Mouse (Mus musculus) frontal cortex, postnatal 36 days (tissue): ENCODE measurements around the gene Thsd1.
A peak's percentile ranks its signal among the peaks of the same experiment; 100 is the strongest.
"Not testable (repeated sequence)": the region's sequence is repeated elsewhere in the genome, so short reads cannot be mapped to it uniquely, and the experiment has no call there.

Experiments used
- DNase-seq, 2 experiments: peaks; one replicate each; pipeline ENCODE4 v3.0.0; 2022; ENCODE audit warnings: low spot score in 2 of 2

Gene Thsd1

GRCm38 (mm10) chr8:22264787-22265186, 37.7 kb downstream of the Thsd1 start:
- no peak for DNase-seq

GRCm38 (mm10) chr8:22265194-22265593, 38.1 kb downstream of the Thsd1 start:
- no peak for DNase-seq

- no peak for DNase-seq
These were observed 39.7 kb downstream of the Thsd1 start for GRCm38 (mm10) chr8:22266809-22267208.

- DNase-seq = no peak
These were observed 46.0 kb downstream of the Thsd1 start for GRCm38 (mm10) chr8:22273142-22273541.

- no peak for DNase-seq
These were observed 47.5 kb downstream of the Thsd1 start for GRCm38 (mm10) chr8:22274641-22275040.

- no peak for DNase-seq
These were observed 55.9 kb downstream of the Thsd1 start, which contains the start of gene Tpte for GRCm38 (mm10) chr8:22282999-22283491. Gene Tpte, plus strand, starts transcription at chr8:22283441.

- no peak for DNase-seq
These were observed 75.2 kb downstream of the Thsd1 start for GRCm38 (mm10) chr8:22302326-22302725.

GRCm38 (mm10) chr8:22302896-22303306, 75.8 kb downstream of the Thsd1 start:
- peak in 1 of 2 experiments; percentile 1 for DNase-seq

- DNase-seq = not testable (repeated sequence)
These were observed 76.9 kb downstream of the Thsd1 start for GRCm38 (mm10) chr8:22304045-22304444.

- no peak for DNase-seq
These were observed 79.9 kb downstream of the Thsd1 start for GRCm38 (mm10) chr8:22306999-22307398.
